Mouse (Mus musculus) small intestine, adult 2 months (tissue): Measurements from ENCODE around the gene Cfdp1. TPM values are rescaled to one million over a fixed set of nuclear protein-coding genes. Genes with fewer than 3 reads are reported as not detected.
"Not testable (repeated sequence)": the region's sequence is repeated elsewhere in the genome, so short reads cannot be mapped to it uniquely, and the experiment has no call there.

ENCODE experiments used
- H3K27ac ChIP-seq: fragments of 200-500 bp; 2 replicates; pipeline ENCODE4 v1.5.1; 2012; ENCODE audit warnings: low read depth, low read length, control low read depth, inconsistent platforms; ENCODE audit not compliant: insufficient read depth
- H3K27me3 ChIP-seq: fragments of 200-500 bp; 2 replicates; pipeline ENCODE4 v1.6.1; 2012; ENCODE audit warnings: mild to moderate bottlenecking, moderate library complexity, low read length, inconsistent platforms; ENCODE audit not compliant: control insufficient read depth, insufficient read depth
- H3K36me3 ChIP-seq: fragments of 200-500 bp; 2 replicates; pipeline ENCODE4 v1.6.1; 2012; ENCODE audit warnings: mild to moderate bottlenecking, low read length, control low read depth, inconsistent platforms; ENCODE audit not compliant: control insufficient read depth, insufficient read depth
- H3K4me1 ChIP-seq: fragments of 200-500 bp; 2 replicates; pipeline ENCODE4 v1.6.1; 2012; ENCODE audit warnings: low read length, inconsistent platforms, mixed read lengths; ENCODE audit not compliant: control insufficient read depth, insufficient read depth, insufficient read length
- H3K4me3 ChIP-seq: fragments of 200-500 bp; 2 replicates; pipeline ENCODE4 v1.5.1; 2012; ENCODE audit warnings: low read depth, mild to moderate bottlenecking, control low read depth, inconsistent platforms, low read length, moderate library complexity
- CTCF ChIP-seq: fragments of 200-500 bp; IDR thresholded peaks from 2 replicates; pipeline ENCODE4 v1.5.1; 2012; ENCODE audit warnings: low read depth, mild to moderate bottlenecking, control low read depth, inconsistent platforms, low read length, moderate library complexity, mixed read lengths; ENCODE audit not compliant: insufficient replicate concordance, insufficient read length; ENCODE audit errors: extremely low read depth
- POLR2A ChIP-seq: fragments of 200-500 bp; IDR thresholded peaks from 2 replicates; pipeline ENCODE4 v1.6.1; 2012; ENCODE audit warnings: low read depth, mild to moderate bottlenecking, control low read depth, inconsistent platforms, low read length, moderate library complexity
- WGBS: fragments of 180-500 bp; shearing (Covaris S2); methylation state at CpG from one replicate; pipeline ENCODE4 v1.1.7; 2018; 5-methylcytosine and 5-hydroxymethylcytosine counted together
- polyA plus RNA-seq: library from polyadenylated mRNA; depleted of rRNA; stranded (reverse); fragments of >200 nt; gene quantifications from 2 replicates; pipeline ENCODE4 v1.2.3, GENCODE M21; 2012

Cfdp1 gene
- polyA plus RNA-seq, 1 experiment = 0.25 TPM

DNA sequence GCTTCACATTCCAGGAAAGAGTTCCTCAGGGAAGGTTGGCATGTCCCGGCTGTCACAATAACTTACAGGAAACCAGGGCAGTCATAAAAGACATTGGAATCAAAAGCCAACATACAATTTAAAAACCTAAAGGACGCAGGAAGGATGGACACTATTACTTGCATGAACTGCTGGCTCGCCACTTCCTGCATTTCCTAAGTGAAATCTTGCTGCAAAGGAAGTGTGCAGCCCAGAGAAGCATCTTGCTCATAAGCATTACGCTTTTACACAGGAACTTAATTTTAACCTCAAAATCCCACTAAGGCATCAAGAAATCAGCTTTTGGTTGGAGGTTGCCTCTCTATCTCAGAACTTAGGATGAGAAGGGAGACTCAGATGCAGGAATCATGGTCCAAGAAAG lies 9.2 kb upstream of the Cfdp1 start:
- WGBS = 83% methylated on average over 4 of the region's 4 CpGs
- Histone ChIP-seq H3K36me3 (peaks cover 19% of the 10 kb centered on the region), H3K4me1 (peaks cover 2% of the 10 kb centered on the region; the same call in 1 of the 2 replicates), H3K4me3 (no peak overlapping the region), H3K27me3 (no peaks in the 10 kb centered on the region), H3K27ac (no peak overlapping the region)
- TF ChIP-seq POLR2A (no peak), CTCF (no peak)

DNA sequence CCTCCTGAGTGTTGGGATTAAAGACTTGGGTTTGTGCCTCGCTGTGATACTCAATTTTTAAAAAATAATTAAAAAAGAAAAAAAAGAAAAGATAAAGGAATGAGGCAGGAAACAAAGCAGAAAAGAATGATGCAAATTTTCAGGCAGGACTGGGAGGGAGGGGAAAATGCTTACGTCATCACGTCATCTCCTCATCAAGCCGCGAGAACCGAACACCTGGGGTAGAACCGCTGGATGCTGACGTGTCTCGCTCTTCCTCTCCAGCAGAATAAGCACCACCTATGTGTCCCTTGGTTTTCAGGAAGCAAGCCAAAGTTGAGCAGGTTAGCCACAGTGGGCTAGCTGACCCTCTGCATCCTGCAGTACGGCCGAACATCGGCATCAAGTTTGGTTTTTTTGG lies 1.9 kb upstream of the Cfdp1 start:
- Histone ChIP-seq H3K27ac (no peak overlapping the region), H3K27me3 (no peaks in the 10 kb centered on the region), H3K4me1 (peaks cover 4% of the 10 kb centered on the region), H3K36me3 (no peaks in the 10 kb centered on the region), H3K4me3 (no peak overlapping the region)
- TF ChIP-seq CTCF (no peak), POLR2A (no peak)
- WGBS = 89% methylated on average over 12 of the region's 12 CpGs

DNA sequence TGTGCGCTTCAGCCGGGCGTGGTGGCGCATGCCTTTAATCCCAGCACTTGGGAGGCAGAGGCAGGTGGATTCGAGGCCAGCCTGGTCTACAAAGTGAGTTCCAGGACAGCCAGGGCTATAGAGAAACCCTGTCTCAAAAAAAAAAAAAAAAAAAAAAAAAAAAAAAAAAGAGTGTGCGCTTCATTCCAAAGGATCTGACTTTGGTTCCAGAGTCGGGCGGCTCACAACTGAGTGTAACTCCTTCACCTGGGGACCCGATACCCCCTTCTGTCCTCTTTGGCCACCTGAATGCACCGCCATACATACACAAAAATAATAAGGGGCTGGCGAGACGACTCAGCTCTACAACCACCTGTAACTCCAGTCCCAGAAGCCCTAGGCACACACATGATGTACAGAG lies 872 bp downstream of the Cfdp1 start:
- H3K27ac ChIP-seq, H3K4me1 ChIP-seq, H3K36me3 ChIP-seq, H3K27me3 ChIP-seq: not testable (repeated sequence)
- peak overlapping the region; percentile 37 for H3K4me3 ChIP-seq
- WGBS = 37% methylated on average over 12 of the region's 12 CpGs

DNA sequence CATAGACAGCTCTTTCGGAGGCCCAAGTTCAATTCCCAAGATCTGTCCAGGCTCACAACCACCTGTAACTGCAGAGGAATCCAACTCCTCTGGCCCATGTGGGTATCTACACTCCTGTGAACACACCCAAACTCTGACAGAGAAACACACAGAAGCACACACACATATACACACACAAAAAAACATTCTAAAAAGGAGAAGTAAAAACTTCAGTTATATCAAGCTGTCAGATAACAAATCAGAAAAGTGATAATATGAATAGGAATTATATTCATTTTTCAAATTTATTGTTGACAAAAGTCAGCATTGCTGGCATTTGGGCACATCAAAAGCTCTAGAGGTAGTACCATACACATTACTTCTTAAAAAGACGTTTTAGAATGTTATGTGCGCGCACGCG lies 7.3 kb downstream of the Cfdp1 start:
- Histone ChIP-seq H3K4me3 (no peak overlapping the region), H3K27ac (no peak overlapping the region), H3K36me3 (peaks cover 20% of the 10 kb centered on the region), H3K4me1 (no peaks in the 10 kb centered on the region), H3K27me3 (no peaks in the 10 kb centered on the region)
- WGBS = 90% methylated on average over 6 of the region's 6 CpGs
- no peak for TF ChIP-seq POLR2A
- no peak for TF ChIP-seq CTCF

DNA sequence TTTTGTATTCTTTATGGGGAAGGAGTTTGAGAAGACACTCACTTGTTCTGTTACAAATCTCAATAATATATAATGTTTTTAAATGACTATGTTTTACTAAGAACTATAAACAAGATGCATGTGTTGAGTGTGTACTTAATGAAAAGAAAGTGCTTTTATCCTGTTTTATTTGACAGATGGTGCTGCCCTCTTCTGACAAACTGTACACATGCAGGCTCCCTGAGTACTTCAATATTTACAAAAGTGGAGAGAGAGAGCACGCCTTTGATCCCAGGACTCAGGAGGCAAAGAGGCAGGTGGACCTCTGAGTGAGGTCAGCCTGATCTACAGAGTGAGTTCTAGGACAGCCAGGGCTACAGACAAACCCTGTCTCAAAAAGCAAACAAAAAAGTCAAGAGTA lies 18.6 kb downstream of the Cfdp1 start:
- Histone ChIP-seq H3K27me3 (no peaks in the 10 kb centered on the region), H3K27ac (no peak overlapping the region), H3K36me3 (peaks cover 31% of the 10 kb centered on the region), H3K4me1 (no peaks in the 10 kb centered on the region), H3K4me3 (no peak overlapping the region)
- no peak for TF ChIP-seq CTCF
- TF ChIP-seq POLR2A = no peak
- WGBS = 26% methylated on average over 1 of the region's 1 CpGs

DNA sequence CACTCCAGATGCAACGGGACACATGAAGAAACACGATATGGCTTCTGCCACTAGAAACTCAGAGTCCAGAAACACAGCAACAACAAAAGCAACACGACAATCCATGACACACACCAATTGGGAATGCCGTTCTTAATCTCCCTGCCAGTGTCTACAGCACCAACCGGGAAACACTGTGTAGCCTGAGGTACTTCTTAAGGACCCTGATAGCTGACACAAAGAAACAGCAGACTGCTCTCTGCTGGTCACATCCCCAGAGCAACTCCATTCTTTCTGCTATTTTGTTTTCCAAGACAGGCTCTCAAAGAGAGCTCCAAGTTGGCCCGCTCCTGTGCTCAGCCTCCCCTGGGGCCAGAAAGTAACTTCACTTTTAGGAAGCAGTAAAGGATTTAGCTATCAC lies 20.1 kb downstream of the Cfdp1 start:
- TF ChIP-seq CTCF (no peak), POLR2A (no peak)
- Histone ChIP-seq H3K36me3 (peaks cover 29% of the 10 kb centered on the region), H3K27ac (no peak overlapping the region), H3K4me1 (no peaks in the 10 kb centered on the region), H3K27me3 (no peaks in the 10 kb centered on the region), H3K4me3 (no peak overlapping the region)
- 72% methylated on average over 6 of the region's 6 CpGs for WGBS

DNA sequence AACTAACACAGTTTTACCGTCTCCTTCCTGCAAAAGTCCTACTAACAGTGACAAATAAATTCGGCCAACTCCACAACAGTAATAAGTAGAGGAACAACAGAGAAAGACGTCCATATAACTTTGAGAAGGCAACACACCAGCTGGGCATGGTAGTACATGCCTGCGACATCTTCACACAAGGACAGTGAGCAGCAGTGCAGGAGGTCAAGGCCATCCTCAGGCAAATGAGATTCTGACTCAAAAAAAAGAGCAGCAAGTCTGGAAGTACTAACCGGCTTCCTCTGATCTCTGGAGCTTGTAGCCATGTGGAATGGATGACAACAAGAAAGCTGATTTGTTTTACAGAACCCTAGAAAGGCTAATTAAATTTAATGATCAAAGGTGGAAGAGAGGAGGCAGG lies 21.1 kb downstream of the Cfdp1 start:
- 85% methylated on average over 5 of the region's 5 CpGs for WGBS
- Histone ChIP-seq H3K27ac (no peak overlapping the region), H3K4me1 (no peaks in the 10 kb centered on the region), H3K4me3 (no peak overlapping the region), H3K27me3 (no peaks in the 10 kb centered on the region), H3K36me3 (peaks cover 25% of the 10 kb centered on the region)
- TF ChIP-seq POLR2A (no peak), CTCF (no peak)

DNA sequence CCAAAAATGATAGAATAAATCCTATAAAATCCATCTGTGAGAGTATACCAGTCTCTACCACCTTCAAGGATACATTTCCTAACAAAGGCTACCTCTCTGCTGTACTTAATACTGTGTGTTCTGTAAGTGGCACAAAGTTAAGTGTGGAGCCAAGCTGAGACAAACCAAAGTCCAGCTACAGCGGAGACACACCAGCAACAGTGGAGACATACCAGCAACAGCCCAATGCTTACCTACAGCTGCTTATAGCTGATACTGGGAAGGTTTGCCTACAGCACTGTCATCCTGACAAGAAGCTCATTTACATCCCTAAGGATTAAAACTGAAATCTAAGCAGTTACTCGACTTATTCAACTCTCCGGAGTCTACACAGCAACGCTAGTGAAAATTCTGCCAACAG lies 22.1 kb downstream of the Cfdp1 start:
- no peaks in the 10 kb centered on the region for H3K4me1 ChIP-seq
- 81% methylated on average over 4 of the region's 4 CpGs for WGBS
- no peaks in the 10 kb centered on the region for H3K27me3 ChIP-seq
- TF ChIP-seq CTCF (no peak), POLR2A (no peak)
- H3K27ac ChIP-seq = no peak overlapping the region
- no peak overlapping the region for H3K4me3 ChIP-seq
- H3K36me3 ChIP-seq = peaks cover 19% of the 10 kb centered on the region
